Mouse (Mus musculus) lung, postnatal 0 days (tissue): ENCODE data around the gene Ttc6.

ENCODE experiments used
- CTCF ChIP-seq: IDR thresholded peaks from 2 replicates; pipeline ENCODE4 v1.5.1; 2016; ENCODE audit warnings: antibody characterized with exemption, mild to moderate bottlenecking
- EP300 ChIP-seq: IDR thresholded peaks from 2 replicates; pipeline ENCODE4 v1.6.1; 2016; ENCODE audit warnings: antibody characterized with exemption, mild to moderate bottlenecking, control low read depth

- TF ChIP-seq CTCF (no peak), EP300 (no peak)
Observed at GRCm38 (mm10) chr12:57536056-57536908, 27.6 kb upstream of the Ttc6 start.
